Mouse (Mus musculus) ES-E14 (cell line): ENCODE measurements at regions not wholly inside any gene's neighbourhood (a gene's known extent, or its start where the extent isn't known, plus 50 kb on each side); places are given as distances from the start of the nearest gene placed in this dataset.

Experiments
- CHD2 ChIP-seq: IDR thresholded peaks from 2 replicates; pipeline ENCODE4 v1.6.1; 2014; ENCODE audit warnings: mild to moderate bottlenecking, low read depth, low read length, inconsistent platforms
- HCFC1 ChIP-seq: IDR thresholded peaks from 2 replicates; pipeline ENCODE4 v1.6.1; 2012; ENCODE audit warnings: low read length, inconsistent platforms, borderline replicate concordance; ENCODE audit not compliant: insufficient read depth
- MAFK ChIP-seq: IDR thresholded peaks from 2 replicates; pipeline ENCODE4 v1.6.1; 2014; ENCODE audit warnings: mild to moderate bottlenecking, low read depth, low read length, inconsistent platforms; ENCODE audit not compliant: insufficient read depth
- ZNF384 ChIP-seq: IDR thresholded peaks from 2 replicates; pipeline ENCODE4 v1.6.1; 2012; ENCODE audit warnings: low read depth, low read length, inconsistent platforms

- no peak for TF ChIP-seq HCFC1
- TF ChIP-seq CHD2: no peak
- TF ChIP-seq ZNF384: no peak
- TF ChIP-seq MAFK: no peak
These were observed 177.5 kb upstream of the Lyplal1 start for GRCm38 (mm10) chr1:186294635-186295034.
